Mouse (Mus musculus): ENCODE measurements at regions not wholly inside any gene's neighbourhood (a gene's known extent, or its start where the extent isn't known, plus 50 kb on each side); places are given as distances from the start of the nearest gene placed in this dataset.

DNA sequence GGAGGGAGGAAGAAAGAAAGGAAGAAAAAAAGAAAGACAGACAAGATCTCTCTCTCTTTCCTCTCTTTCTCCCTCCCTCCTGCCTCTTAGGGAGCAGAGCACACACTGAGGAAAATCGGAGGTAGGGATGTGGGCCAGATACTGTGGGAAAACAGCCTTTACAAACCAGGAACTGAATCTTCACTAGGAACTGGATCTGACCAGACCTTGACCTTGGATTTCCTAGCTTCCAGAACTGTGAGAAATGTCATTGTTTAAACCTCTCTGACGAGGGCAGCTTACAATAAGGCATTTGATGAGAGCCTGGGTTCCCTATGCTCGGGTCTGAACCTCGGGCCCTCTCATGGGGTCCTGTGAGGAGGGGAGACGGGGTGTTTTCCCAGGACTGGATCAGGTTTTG lies 157.7 kb upstream of the 4930535I16Rik start:
- DNase-seq (ENCODE audit: low read depth, low spot score): no peak

DNA sequence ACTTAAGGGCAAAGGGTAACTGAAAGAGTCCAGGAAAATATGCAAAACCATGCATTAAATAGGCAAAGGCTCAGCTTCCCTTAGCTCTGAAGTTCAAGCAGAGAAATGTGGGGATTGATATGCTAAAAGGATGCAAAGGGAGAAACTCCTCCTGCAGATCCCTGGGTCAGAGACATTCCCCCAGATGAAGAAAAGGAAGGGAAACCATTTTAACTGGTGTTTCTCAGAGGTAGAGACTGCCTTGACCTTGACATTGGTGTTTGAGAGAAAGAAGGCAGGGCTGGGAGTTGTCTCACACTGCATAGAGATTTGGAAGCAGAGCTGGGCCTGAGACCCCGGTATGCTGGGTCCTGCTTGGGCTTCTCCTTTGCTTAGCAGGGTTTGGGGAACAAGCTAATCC lies 155.8 kb upstream of the 4930535I16Rik start:
- no peak for DNase-seq (ENCODE audit: low read depth, low spot score)

DNA sequence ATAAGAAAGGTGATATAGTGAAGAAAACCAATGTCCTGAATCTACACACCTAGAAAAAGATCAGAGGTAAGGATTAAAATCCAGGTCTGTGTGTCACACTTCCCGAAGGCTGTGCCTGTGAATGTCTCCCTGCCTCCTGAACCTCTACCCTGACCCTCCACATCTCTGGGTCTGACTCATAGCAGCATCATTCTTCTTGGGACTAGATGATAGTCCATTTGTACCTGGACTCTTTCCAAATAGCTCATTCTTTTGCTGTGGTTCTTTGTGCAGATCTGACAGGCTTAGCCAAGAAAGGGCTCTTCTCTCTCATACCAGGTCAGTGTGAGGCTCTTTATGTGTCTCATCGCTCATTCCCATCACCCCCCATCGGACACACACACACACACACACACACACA lies 146.8 kb upstream of the 4930535I16Rik start:
- no peak for DNase-seq (ENCODE audit: low read depth, low spot score)

DNA sequence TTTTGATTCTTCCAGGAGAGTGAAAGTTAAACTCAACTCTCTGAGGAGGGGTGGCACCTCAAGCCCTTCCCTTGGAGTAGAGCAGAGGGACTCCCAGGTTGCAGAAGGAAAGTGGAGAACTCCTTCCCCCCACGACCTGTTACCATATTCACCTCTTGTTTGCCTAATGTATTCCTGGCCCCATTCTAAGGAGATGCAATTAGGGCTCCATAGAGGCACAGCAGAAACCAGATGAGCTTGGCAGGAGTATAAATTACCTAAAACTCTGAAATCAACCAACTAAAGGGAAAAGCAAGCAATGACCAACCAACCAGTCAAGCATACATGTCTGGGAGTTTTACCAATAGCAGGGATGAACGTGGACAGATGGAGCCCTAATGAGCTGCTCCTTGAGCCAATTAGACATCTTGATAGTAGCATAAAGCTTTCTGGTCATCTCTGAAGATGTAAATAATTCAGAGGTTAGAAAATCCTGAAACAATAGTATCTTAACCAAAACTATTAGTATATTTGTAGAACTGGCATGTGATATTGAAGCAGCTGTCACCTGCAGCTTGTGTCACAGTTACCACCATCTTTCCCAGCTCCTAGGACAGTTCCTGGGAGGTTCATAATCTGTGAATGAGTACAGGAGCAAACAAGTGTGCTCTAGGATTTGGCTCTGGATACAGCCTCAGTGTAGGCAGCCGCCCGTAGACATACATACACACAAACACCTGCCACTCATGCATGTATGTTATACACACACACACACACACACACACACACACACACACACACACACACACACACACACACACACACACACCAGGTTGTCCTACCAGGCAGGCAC lies 145.7 kb upstream of the 4930535I16Rik start:
- DNase-seq (ENCODE audit: low read depth, low spot score): no peak

DNA sequence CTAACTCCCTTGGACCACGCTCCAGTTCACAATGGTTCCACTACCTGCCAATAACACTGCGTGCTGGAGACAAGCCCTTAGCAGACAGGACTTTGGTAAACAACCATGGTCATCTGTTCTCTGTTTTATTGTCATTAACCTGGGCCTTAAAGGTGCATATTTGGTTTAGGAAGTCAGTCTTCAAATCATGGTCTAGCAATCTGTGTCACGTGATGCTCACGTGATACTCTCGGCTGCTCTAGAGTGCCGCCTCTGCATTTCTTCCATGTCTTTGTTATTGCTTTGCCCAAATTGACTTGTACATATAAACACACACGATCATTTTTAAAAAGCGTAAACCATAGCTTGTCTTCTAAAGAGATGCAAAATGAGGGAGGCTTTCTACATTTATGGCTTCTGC lies 139.8 kb upstream of the 4930535I16Rik start:
- no peak for DNase-seq (ENCODE audit: low read depth, low spot score)

DNA sequence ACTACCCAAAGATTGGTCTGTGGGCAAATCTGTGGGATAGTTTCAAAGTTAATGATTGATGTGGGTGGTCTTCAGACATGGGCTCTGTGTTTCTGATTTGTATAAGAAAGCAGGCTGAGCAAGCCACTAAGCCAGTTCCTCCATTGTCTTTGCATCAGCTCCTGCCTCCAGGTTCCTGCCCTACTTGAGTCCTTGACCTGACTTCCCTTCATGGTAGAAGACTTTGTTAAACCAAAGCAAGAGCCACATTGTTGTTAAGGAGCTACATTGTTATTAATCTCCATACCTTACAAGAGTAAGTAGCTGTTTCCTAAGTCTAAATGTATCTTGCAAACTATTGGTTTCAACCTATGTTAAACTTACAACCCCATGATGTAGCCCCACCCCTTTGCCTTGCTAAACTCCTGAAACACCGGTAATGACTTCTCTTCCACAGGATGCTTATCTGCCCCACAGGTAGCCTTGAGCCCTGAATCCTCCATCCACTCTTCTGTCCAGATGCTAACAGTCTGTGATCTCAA lies 136.5 kb upstream of the 4930535I16Rik start:
- DNase-seq (ENCODE audit: low read depth, low spot score): no peak

DNA sequence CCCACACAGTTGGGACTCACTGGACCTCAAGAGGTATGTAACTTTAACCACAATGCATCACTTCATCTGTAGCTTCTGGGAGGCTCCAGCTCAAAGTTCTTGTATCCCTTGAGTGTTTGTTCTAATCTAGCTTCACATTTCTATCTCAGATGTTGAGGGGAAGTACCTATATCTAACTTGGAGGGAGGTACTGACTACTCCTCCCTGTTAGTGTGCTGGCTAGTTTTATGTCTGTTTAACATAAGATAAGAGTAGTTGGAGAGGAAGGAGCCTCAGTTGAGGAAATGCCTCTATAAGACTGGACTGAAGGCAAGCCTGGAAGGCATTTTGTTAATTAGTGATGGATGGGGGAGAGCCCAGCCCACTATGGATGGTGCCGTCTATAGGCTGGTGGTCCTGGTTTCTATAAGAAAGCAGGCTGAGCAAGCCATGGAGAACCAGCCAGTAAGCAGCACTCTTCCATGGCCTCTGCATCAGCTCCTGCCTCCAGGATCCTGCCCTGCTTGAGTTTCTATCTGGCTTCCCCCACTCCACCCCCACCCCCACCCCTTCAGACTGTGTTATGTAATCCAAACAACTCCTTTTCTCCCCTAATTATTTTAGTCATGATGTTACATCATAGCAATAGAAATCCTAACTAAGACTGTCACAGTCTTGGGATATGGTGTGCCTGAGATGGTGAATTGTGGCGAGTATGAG lies 135.7 kb upstream of the 4930535I16Rik start:
- no peak for DNase-seq (ENCODE audit: low read depth, low spot score)

DNA sequence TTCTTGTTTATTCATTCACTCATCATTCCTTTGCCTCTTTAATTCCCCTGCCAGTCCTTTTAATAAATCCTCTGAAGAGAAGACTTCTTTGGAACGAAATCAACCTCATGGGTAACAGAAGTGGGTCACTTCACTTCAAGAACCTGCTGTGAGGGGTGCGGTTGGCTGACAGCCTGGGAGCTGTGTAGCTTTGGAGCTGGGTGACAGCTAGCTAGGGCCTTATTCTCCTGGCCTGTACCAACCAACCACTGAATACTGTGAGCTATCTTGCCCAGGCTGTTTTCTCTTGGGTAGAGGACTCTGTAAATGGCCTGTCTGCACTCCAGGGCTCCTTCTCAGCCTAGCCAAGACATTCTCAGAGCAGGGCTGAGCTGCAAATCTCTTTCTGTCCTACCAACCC lies 134.6 kb upstream of the 4930535I16Rik start:
- no peak for DNase-seq (ENCODE audit: low read depth, low spot score)

DNA sequence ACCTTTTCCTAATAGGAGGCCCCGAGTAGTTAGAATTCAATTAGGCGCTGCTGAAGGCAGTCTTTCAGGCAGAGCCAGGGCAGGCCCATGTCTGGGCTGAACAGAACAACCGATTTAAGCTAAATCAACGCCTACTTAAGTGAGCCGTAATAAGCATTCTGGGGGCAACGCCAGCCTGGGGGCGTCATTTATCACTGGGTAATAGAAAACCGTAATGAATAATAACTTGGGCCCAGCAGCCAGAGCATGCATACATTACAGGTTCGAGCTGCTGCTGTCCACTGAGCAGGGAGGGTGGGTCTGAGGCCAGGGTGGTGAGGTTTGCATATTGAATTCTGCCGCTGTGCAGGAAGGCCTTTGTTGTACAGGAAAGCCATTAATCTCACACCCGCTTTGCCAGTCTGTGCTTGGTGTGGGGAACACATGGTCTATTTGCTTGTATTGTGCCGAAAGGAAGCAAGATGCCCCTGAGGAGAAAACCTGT lies 130.6 kb upstream of the 4930535I16Rik start:
- no peak for DNase-seq (ENCODE audit: low read depth, low spot score)

DNA sequence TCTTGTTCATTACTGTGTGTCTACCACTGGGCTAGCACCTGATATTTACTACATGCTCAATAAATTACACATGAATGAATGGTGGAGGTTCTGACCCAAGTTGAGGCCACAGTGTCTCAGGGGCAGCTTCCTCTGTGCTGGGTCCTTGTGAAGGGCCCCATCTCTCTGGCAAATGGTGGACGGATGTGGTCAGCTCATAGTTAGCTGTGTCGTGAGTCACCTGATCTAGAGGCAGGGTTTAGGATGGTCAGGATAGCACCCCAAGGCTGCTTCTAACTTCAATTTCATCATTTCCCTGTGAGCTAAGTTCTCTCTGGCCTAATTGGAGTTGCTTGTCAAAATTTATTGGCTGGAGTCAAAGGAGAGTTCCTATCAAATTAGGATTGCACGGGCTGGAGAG lies 130.1 kb upstream of the 4930535I16Rik start:
- DNase-seq (ENCODE audit: low read depth, low spot score): no peak

DNA sequence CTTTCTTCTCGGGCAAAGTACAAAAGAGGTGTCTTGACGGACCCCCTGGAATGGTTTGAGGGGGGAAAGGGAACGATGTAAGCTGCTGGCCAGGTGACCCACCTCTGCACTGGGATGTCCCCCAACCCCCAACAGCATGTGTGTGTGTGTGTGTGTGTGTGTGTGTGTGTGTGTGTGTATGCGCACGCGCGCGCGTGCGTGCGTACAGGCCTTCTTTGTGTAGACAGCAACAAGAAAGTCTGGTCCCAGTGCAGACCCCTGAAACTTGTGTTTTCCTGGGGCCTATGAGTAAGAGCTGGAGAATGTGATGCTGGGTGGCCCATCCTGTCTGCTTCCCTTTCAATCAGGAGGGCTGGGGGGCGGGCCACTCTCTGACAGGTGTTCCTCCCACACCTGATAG lies 118.7 kb upstream of the 4930535I16Rik start:
- DNase-seq (ENCODE audit: low read depth, low spot score): no peak

DNA sequence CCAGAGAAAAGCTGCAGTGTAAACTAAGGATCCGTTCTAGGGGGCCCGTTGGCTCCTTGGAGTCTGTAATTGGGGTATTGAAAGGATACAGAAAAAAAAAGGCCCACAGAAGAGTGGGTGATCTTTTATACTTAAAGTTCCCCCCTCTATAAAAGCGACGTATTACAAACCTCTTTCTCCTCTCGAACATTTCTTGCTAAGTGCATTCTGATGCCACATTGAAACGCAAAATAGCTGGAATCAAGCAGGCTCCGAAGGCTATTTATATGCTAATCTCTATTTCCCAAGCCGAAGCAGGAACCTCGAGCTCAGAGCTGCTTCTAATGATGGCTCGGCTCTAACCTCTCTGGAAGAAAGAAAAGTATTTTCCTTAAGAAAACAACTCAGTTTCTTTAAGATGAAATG lies 117.8 kb upstream of the 4930535I16Rik start:
- DNase-seq (ENCODE audit: low read depth, low spot score): no peak

DNA sequence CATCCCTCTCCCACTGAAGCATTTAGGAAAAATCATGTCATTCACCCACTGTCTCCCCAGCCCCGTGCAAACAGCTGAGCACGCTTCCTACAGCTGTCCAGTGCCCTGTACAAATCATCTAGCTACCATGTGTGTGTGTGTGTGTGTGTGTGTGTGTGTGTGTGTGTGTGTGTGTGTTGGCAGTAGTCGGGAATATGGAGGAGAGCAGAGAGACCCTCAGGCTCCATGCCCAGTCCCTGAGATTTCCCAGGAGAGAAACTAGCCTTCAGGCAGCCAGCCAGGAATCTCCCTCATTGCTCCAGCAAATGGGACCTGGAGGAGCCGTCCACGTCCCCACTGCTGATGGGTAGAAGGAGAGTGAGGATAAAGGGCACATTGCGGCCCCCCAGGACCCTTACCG lies 117.4 kb upstream of the 4930535I16Rik start:
- DNase-seq (ENCODE audit: low read depth, low spot score): no peak

DNA sequence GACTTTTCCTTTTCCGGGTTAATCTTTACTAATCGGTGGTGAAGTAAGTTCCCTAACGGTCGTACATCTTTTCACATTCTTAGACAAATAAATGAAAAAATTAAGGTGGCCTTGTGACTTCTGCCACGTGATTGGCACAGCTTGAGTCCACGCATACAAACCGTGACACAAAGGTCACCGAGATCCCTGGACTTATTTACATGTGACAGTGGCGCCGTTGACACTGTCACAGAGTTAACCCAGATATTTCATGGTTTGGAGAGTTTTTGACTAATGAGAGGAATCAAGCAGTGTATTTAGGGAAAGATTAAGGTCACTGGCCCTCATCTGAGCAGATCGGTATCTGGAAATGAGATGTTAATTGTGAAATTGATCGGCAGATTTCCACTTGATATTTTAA lies 110.2 kb upstream of the 4930535I16Rik start:
- DNase-seq (ENCODE audit: low read depth, low spot score): no peak

DNA sequence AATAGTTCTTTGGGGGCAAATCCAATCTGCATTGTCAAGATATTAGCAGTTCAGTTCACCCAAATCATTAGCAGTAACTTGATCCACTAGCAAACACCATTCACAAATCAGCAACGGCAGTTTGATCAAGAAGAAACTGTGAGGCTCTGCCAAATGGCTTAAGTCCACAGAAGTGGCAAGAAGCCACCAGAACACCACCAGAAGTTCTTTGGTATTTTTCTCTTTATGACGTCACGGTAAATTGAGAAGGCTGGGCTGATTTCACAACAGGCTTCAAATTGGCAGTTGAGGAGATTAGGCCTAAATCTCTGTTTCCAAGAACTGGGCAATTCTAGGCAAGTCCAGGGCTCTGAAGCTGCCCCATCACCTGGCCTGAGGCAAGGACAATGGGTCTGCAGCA lies 98.6 kb upstream of the 4930535I16Rik start:
- DNase-seq (ENCODE audit: low read depth, low spot score): no peak

DNA sequence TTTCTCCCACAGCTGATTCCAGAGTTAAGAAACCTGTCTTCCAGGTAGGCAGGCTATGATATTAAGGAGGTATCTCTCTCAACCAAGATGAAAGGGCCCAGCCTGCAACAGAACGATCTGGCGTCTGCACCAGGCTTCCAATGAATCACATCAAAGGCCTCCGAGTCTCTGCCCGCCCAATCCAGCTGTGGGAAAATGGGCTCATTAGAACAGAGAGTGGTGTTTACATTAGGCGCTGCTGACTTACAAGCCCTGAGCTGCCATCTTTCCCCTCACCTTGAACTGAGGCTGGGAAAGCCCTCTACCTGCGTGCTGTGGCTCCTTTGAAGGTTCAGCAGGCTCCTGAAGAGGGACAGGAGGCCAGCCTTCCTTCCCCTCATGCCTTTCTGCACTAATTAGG lies 97.5 kb upstream of the 4930535I16Rik start:
- DNase-seq (ENCODE audit: low read depth, low spot score): no peak

DNA sequence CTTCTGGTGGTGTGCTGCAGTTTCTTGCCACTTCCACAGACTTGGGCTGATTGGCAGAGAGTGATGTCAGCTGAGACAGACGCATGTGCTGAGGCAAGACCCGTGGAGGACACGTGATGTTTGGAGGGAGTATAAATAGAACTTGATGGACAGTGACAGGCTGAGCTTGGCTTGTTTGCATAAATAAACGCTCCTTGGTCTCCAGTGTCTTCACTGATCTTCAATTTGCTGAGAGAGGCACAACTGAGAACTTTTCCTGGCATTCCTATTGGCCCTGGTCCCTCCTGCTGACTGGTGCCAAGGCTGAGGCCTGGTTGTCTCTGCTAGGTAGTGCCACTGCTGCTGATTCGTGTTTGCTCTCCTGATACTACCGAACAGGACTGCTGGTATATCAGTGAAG lies 94.6 kb upstream of the 4930535I16Rik start:
- no peak for DNase-seq (ENCODE audit: low read depth, low spot score)

DNA sequence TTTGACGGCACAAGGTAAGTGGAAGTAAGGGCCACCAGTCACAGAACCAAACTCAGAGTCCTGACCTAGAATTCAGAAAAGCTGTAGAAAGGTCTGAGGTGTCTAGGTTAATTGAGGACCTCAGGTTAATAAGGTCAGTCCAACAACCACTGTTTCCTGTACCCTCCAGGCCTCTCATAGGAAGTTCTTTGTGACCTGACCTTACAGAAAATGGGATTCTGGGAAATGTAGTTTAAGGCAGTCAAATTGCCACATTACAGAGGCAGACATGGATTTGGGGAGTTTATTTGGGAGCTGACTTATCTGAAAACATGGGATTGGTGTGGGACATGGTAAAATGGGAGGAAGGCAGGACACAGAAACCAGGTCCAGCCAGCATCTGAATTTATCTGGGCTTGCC lies 90.9 kb upstream of the 4930535I16Rik start:
- DNase-seq (ENCODE audit: low read depth, low spot score): no peak

DNA sequence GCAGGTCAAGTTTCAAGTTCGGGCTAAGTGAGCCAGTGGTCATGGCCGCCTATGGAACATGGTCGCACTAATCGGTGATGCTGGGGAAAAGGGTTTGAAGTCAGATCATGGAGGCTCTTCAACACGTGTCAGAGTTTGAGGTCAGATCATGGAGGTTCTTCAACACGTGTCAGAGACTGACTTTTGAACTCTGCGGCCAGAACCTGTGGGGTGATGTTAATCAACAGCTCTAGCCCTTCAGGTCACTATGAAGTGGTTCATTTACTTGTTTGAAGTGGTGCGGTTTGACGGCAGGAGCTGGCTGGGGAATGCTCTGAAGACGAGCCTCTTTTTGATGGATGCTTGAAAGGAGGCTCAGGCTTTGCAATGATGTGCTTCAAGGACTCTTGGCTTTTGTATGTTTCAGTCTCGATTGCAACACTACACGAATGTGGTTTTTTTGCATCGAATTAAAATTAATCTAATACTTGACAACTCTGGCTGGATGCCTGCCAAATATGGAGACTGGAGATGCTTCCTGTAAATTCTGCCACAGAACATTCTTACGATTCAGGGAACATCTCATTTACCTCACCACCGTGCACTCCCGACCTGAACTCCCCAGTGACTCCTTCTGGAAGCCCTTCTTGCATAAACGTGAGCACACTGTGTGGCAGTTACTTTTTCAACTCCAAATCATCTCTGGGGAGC lies 87.9 kb upstream of the 4930535I16Rik start:
- no peak for DNase-seq (ENCODE audit: low read depth, low spot score)

DNA sequence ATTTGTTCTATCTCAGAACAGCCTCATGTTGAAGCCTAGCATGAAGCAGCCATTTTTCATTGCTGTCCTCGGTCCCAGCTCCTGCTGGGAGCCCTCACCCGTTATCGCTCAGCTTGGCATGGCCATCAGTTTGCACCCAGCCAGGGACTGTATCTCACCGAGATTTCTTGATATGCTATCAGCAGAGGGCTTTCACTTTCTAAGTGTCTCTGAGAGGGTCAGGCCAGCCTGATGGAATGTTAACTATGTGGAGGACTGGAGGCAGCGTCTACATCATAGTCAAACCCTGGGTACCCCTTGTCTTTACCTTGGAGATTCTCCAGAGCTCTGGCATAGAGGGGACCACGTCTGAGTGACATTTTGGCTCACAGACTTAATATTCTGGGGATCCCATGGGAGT lies 84.9 kb upstream of the 4930535I16Rik start:
- DNase-seq (ENCODE audit: low read depth, low spot score): no peak

DNA sequence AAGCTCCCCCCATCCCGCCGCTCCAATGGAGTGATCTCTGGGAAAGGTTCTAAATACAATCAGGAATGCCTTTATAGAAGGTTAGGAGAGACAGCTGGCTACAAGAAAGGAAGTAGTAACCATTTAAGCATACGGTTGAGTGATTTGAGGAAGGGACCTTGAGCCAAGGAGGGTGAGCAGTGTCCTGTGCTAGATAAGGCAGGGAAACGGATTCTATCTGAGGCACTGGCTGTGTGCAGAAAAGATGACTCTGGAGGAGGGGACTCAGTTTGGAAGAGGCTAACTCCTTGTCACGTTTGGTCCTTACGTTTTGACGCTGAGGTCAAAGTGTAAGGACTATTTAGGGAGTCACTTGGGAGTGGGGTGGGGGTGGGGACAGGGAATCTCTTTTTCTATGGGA lies 84.3 kb upstream of the 4930535I16Rik start:
- DNase-seq (ENCODE audit: low read depth, low spot score): no peak

DNA sequence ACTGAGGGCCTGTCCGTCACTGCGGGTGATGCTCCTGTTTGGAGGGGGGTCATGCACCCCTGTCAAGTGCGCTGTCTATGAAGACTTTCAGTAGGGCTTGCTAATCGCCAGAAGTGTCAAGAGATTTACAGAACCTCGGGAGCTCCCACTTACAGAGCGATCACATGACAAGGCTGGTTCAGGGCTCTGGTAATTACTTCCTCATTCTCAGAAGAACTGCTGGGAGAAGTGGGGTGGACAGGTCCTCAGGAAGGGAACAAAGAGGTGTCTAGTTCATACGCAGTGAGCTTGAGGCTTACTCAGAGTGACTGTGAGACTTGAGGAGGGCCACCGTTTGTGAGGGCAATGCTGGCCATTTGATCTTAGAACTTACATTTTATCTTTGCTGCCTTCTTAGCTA lies 78.0 kb upstream of the 4930535I16Rik start:
- no peak for DNase-seq (ENCODE audit: low read depth, low spot score)
